In the genomic region with DNA sequence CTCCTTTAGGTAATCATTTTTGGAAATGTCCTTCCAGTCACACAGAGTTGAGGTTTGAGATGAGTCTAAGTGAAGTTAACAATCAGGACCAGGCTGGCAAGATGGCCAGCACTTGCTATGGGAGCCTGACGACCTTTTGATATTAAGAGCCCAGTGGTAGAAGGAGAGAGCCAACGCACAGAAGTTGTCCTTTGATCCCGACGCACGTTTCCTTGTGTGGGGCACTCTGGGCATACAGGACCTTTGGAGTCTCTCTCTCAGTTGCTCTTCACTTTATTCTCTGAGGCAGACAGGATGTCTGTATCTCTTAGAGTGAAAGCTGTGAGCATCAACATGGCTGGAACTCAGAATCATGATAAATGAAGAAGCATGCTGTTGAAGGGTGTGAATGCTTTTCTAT, we compare ENCODE assay signal across 29 mouse cellular contexts. TPM values are rescaled to one million over a fixed set of nuclear protein-coding genes. Genes with fewer than 3 reads are reported as not detected.
DNase-seq lines count a peak whose midpoint lies in the region; ATAC-seq and TF ChIP-seq lines count a peak whose summit lies in the region.
"Had no signal": no experiment of that assay in that cellular context is flagged by ENCODE, and none has a peak within 500 bp of the region (broad histone marks: within the 10 kb centered on the region; RNA-seq: fewer than 3 reads in every experiment).

No protein-coding gene starts in this region.

- no peak overlapping the region for H3K27ac ChIP-seq in kidney, adult 2 months (ENCODE audit: insufficient read depth, low read depth, low read length)
- H3K27ac ChIP-seq in kidney, embryonic 16.5 days (ENCODE audit: low read length): no peak overlapping the region
- no peak overlapping the region; the same call in none of the 2 replicates for H3K27ac ChIP-seq in intestine, postnatal 0 days (ENCODE audit: low read depth, low read length)
- peak overlapping the region; percentile 32 for H3K27ac ChIP-seq in small intestine, adult 2 months (ENCODE audit: insufficient read depth, low read depth, low read length)
- H3K27ac ChIP-seq: embryonic facial prominence, embryonic 13.5 days; embryonic facial prominence, embryonic 15.5 days; forebrain, embryonic 10.5 days; forebrain, embryonic 12.5 days had no signal

- H3K4me1 ChIP-seq in kidney, adult 2 months (ENCODE audit: control insufficient read depth, insufficient read depth, low read length): 0 out of 2 replicates have a peak, but pooled peaks cover 5% of the 10 kb centered on the region
- no peaks in the 10 kb centered on the region for H3K4me1 ChIP-seq in kidney, embryonic 16.5 days (ENCODE audit: insufficient read depth, low read length)
- H3K4me1 ChIP-seq in intestine, postnatal 0 days (replicated peaks; ENCODE audit: control insufficient read depth, insufficient read depth, low read length): peaks cover 3% of the 10 kb centered on the region; the same call in 1 of the 2 replicates
- peaks cover 13% of the 10 kb centered on the region; the same call in 1 of the 2 replicates for H3K4me1 ChIP-seq in small intestine, adult 2 months (ENCODE audit: control insufficient read depth, insufficient read depth, insufficient read length, low read length)
- H3K4me1 ChIP-seq: embryonic facial prominence, embryonic 13.5 days; embryonic facial prominence, embryonic 15.5 days had no signal

- intact Hi-C loops in left cerebral cortex, postnatal 10 days (cut with DNase I): no loop called here

- H3K9me3 ChIP-seq in kidney, embryonic 16.5 days (ENCODE audit: low read length): no peaks in the 10 kb centered on the region
- no peaks in the 10 kb centered on the region for H3K9me3 ChIP-seq in intestine, postnatal 0 days (ENCODE audit: control insufficient read depth)
- H3K9me3 ChIP-seq: embryonic facial prominence, embryonic 13.5 days; embryonic facial prominence, embryonic 15.5 days; forebrain, embryonic 12.5 days had no signal

- no peak for ATAC-seq in kidney, embryonic 16.5 days (ENCODE audit: low FRiP score, low TSS enrichment)
- ATAC-seq in intestine, postnatal 0 days: peak; percentile 75
- ATAC-seq: forebrain, embryonic 14.5 days had no signal

- H3K4me2 ChIP-seq in kidney, embryonic 16.5 days (replicated peaks; ENCODE audit: low read depth, low read length): no peak overlapping the region
- no peak overlapping the region for H3K4me2 ChIP-seq in intestine, postnatal 0 days (replicated peaks; ENCODE audit: low read depth)
- H3K4me2 ChIP-seq: embryonic facial prominence, embryonic 13.5 days; embryonic facial prominence, embryonic 15.5 days; forebrain, embryonic 12.5 days had no signal

- no peak overlapping the region for H3K9ac ChIP-seq in kidney, embryonic 16.5 days (replicated peaks; ENCODE audit: low read length)
- H3K9ac ChIP-seq in intestine, postnatal 0 days (ENCODE audit: low read depth, low read length): no peak overlapping the region
- H3K9ac ChIP-seq: embryonic facial prominence, embryonic 13.5 days; embryonic facial prominence, embryonic 15.5 days; forebrain, embryonic 12.5 days had no signal

- H3K4me3 ChIP-seq in kidney, adult 2 months (ENCODE audit: insufficient read depth, low read depth, low read length): no peak overlapping the region
- H3K4me3 ChIP-seq in kidney, embryonic 16.5 days (ENCODE audit: low read length): no peak overlapping the region
- no peak overlapping the region for H3K4me3 ChIP-seq in intestine, postnatal 0 days (ENCODE audit: low read depth, low read length)
- H3K4me3 ChIP-seq in small intestine, adult 2 months (ENCODE audit: low read depth, low read length): no peak overlapping the region
- H3K4me3 ChIP-seq: embryonic facial prominence, embryonic 13.5 days; embryonic facial prominence, embryonic 15.5 days; erythroblast, embryonic 14.5 days; forebrain, embryonic 10.5 days; forebrain, embryonic 12.5 days had no signal

- DNase-seq in kidney, adult 2 months: peak; percentile 50
- DNase-seq in kidney, postnatal 10 days: no peak
- DNase-seq in kidney, postnatal 36 days: peak; percentile 27 to 29
- no peak for DNase-seq in left cerebral cortex, postnatal 10 days (ENCODE audit: extremely low spot score in 1 of 2, low spot score in 2 of 2)
- DNase-seq: adrenal gland, adult 2 months; adrenal gland, postnatal 10 days; adrenal gland, postnatal 25 days; cerebellum, adult 11 months; cerebellum, adult 18-20 months; cerebellum, adult 8-10 months; cerebellum, adult 9-11 months; cerebellum, postnatal 14 days; cerebellum, postnatal 36 days; embryo, embryonic 11 days had no signal

- H3K27me3 ChIP-seq in kidney, adult 2 months (replicated peaks; ENCODE audit: control insufficient read depth, insufficient read depth, low read length): no peaks in the 10 kb centered on the region
- H3K27me3 ChIP-seq in kidney, embryonic 16.5 days (ENCODE audit: insufficient read depth, low read length): no peaks in the 10 kb centered on the region
- H3K27me3 ChIP-seq in intestine, postnatal 0 days (replicated peaks; ENCODE audit: control insufficient read depth, insufficient read depth, low read length): no peaks in the 10 kb centered on the region
- no peaks in the 10 kb centered on the region for H3K27me3 ChIP-seq in small intestine, adult 2 months (ENCODE audit: control insufficient read depth, insufficient read depth, low read length)
- H3K27me3 ChIP-seq: embryonic facial prominence, embryonic 13.5 days; embryonic facial prominence, embryonic 15.5 days; forebrain, embryonic 12.5 days had no signal

- no peaks in the 10 kb centered on the region; the same call in 1 of the 2 replicates for H3K36me3 ChIP-seq in kidney, adult 2 months (ENCODE audit: control insufficient read depth, insufficient read depth, low read length)
- no peaks in the 10 kb centered on the region for H3K36me3 ChIP-seq in kidney, embryonic 16.5 days (ENCODE audit: insufficient read depth, low read length)
- peaks cover 26% of the 10 kb centered on the region for H3K36me3 ChIP-seq in intestine, postnatal 0 days (ENCODE audit: control insufficient read depth, insufficient read depth)
- H3K36me3 ChIP-seq in small intestine, adult 2 months (ENCODE audit: control insufficient read depth, insufficient read depth, low read length): peaks cover 17% of the 10 kb centered on the region

- WGBS in kidney, adult 2 months: 61% methylated on average over 5 of the region's 5 CpGs
- 84% methylated on average over 5 of the region's 5 CpGs for WGBS in kidney, embryonic 16.5 days
- WGBS in intestine, postnatal 0 days: 55% methylated on average over 5 of the region's 5 CpGs
- WGBS in small intestine, adult 2 months: 35% methylated on average over 5 of the region's 5 CpGs

- no peak for TF ChIP-seq CTCF in kidney, adult 2 months (conservative IDR thresholded peaks at IDR 0.05; ENCODE audit: insufficient read depth, insufficient read length, low read depth, low read length)
- TF ChIP-seq CTCF in intestine, postnatal 0 days (IDR thresholded peaks at IDR 0.05; ENCODE audit: low read depth): no peak
- TF ChIP-seq CTCF in small intestine, adult 2 months (IDR thresholded peaks at IDR 0.05; ENCODE audit: extremely low read depth, insufficient read length, insufficient replicate concordance, low read depth, low read length): no peak

- TF ChIP-seq POLR2A in kidney, adult 2 months (IDR thresholded peaks at IDR 0.05; ENCODE audit: low read depth, low read length): no peak
- TF ChIP-seq POLR2A in small intestine, adult 2 months (IDR thresholded peaks at IDR 0.05; ENCODE audit: low read depth, low read length): no peak

RNA-seq across cellular contexts. Expression of a gene that starts 23.3 kb away (rescaled TPM):
- polyA plus RNA-seq in kidney, adult 2 months (2012; rRNA removed): 55.7 and 67.6 TPM in 2 replicates
- polyA plus RNA-seq in kidney, embryonic 16.5 days (2015; fragmentation: Nextera tagmentation; extraction: Ambion mirVana): 54.7 and 57.3 TPM in 2 replicates
- polyA plus RNA-seq in intestine, postnatal 0 days (2015; fragmentation: Nextera tagmentation; extraction: Ambion mirVana): 127 and 147 TPM in 2 replicates
- polyA plus RNA-seq in small intestine, adult 2 months (2012; rRNA removed): 34.2 and 59.3 TPM in 2 replicates
- total RNA-seq in left cerebral cortex, postnatal 10 days (2021): 10 to 100 TPM; 44.6 to 47.8 TPM

RNA-seq across cellular contexts. Expression of a gene that starts 30.1 kb away (rescaled TPM):
- polyA plus RNA-seq in kidney, adult 2 months (2012; rRNA removed): 11.3 and 16.1 TPM in 2 replicates
- 36.5 and 39.7 TPM in 2 replicates for polyA plus RNA-seq in kidney, embryonic 16.5 days (2015; fragmentation: Nextera tagmentation; extraction: Ambion mirVana)
- 7.0 and 7.4 TPM in 2 replicates for polyA plus RNA-seq in intestine, postnatal 0 days (2015; fragmentation: Nextera tagmentation; extraction: Ambion mirVana)
- 4.8 and 5.6 TPM in 2 replicates for polyA plus RNA-seq in small intestine, adult 2 months (2012; rRNA removed)
- total RNA-seq in left cerebral cortex, postnatal 10 days (2021): 10 to 100 TPM; 18.3 to 20.2 TPM

RNA-seq across cellular contexts. Expression of a gene that starts 30.5 kb away (rescaled TPM):
- 70.0 and 72.9 TPM in 2 replicates for polyA plus RNA-seq in kidney, adult 2 months (2012; rRNA removed)
- polyA plus RNA-seq in kidney, embryonic 16.5 days (2015; fragmentation: Nextera tagmentation; extraction: Ambion mirVana): 0.47 and 0.68 TPM in 2 replicates
- 59.7 and 67.4 TPM in 2 replicates for polyA plus RNA-seq in intestine, postnatal 0 days (2015; fragmentation: Nextera tagmentation; extraction: Ambion mirVana)
- 18.6 and 73.4 TPM in 2 replicates for polyA plus RNA-seq in small intestine, adult 2 months (2012; rRNA removed)
- not detected for total RNA-seq in left cerebral cortex, postnatal 10 days (2021)
- total RNA-seq: adrenal gland, postnatal 25 days; common myeloid progenitor, adult 5-6 weeks; ES-E14; MEL had no signal
- polyA plus RNA-seq: brain, embryonic 14.5 days; C2C12; embryonic facial prominence, embryonic 11.5 days; embryonic facial prominence, embryonic 13.5 days; erythroblast, embryonic 14.5 days; forebrain, embryonic 10.5 days; forebrain, embryonic 12.5 days; forebrain, embryonic 14.5 days had no signal

Comparison
In these comparisons a context has a peak if more than half of its experiments do, and no peak if none do; other contexts are left out.
1. DNase-seq: peak in kidney, adult 2 months (single experiment) and kidney, postnatal 36 days (2 of 2); none in kidney, postnatal 10 days (single experiment) and left cerebral cortex, postnatal 10 days (0 of 2).
2. RNA of a gene that starts 30.5 kb away (polyA plus RNA-seq): 18.6 to 73.4 TPM in small intestine, adult 2 months, 70.0 to 72.9 TPM in kidney, adult 2 months and 59.7 to 67.4 TPM in intestine, postnatal 0 days; 0.47 to 0.68 TPM in kidney, embryonic 16.5 days; every median in the first group is over 10 times any median in the second.